Mouse (Mus musculus): ENCODE measurements around the gene Gm28043.

- TF ChIP-seq CTCF (IDR thresholded peaks at IDR 0.05; ENCODE audit: borderline replicate concordance, insufficient read depth, low read depth, low read length): no peak
- no peak for TF ChIP-seq POLR2A (IDR thresholded peaks at IDR 0.05; ENCODE audit: borderline replicate concordance, insufficient read depth, low read length)
These were observed 97.2 kb downstream of the Gm28043 start for GRCm38 (mm10) chr17:29711745-29712431.
